Mouse (Mus musculus): Measurements from ENCODE around the gene Smyd1. TPM values are rescaled to one million over a fixed set of nuclear protein-coding genes. Genes with fewer than 3 reads are reported as not detected.

The Smyd1 gene
- total and polyA plus RNA-seq, 3 experiments = 0.08 to 0.37 (median 0.08) TPM

GRCm38 (mm10) chr6:71271057-71271388, 51.0 kb downstream of the Smyd1 start:
- Histone ChIP-seq H3K9me3 (replicated peaks; ENCODE audit: low read length) (no peaks in the 10 kb centered on the region), H3K27ac (ENCODE audit: insufficient read depth, low read depth) (peak overlapping the region; percentile 74), H3K79me2 (replicated peaks; ENCODE audit: control insufficient read depth, extremely low read depth, insufficient read depth, poor library complexity, severe bottlenecking) (peaks cover 13% of the 10 kb centered on the region), H3K4me3 (replicated peaks in 1 of 3; ENCODE audit: low read depth in 2 of 3, low read length in 2 of 3, poor library complexity in 1 of 3) (peak overlapping the region; percentile 62 to 99 (median 73)), H3K36me3 (replicated peaks in 1 of 2; ENCODE audit: control insufficient read depth in 1 of 2, insufficient read depth in 1 of 2, low read length in 1 of 2) (peaks cover 0 to 3% of the 10 kb centered on the region in 2 experiments), H3K4me2 (ENCODE audit: insufficient read depth, low read depth, poor library complexity, severe bottlenecking) (peak overlapping the region; percentile 87), H3K4me1 (ENCODE audit: control insufficient read depth in 1 of 2, insufficient read depth in 2 of 2) (peaks cover 3 to 27% of the 10 kb centered on the region in 2 experiments; a peak in 3 of 4 replicates), H3K27me3 (replicated peaks) (no peaks in the 10 kb centered on the region), H3K9ac (ENCODE audit: insufficient read depth, low read depth) (peak overlapping the region; percentile 70)
- no peak for DNase-seq (ENCODE audit: extremely low read depth)
- in situ Hi-C loops (cut with MboI; ENCODE audit: low pct_ligation_motif_present, low pct_unique_long_range_greater_than_20kb, low sequenced_read_pairs) (no loop called here), dilution Hi-C loops (cut with MboI; ENCODE audit: extremely low pct_ligation_motif_present, extremely low pct_unique_long_range_greater_than_20kb, low sequenced_read_pairs) (no loop called here)
- no peak for TF ChIP-seq E2F4 (IDR thresholded peaks at IDR 0.05; ENCODE audit: insufficient replicate concordance, low read depth, low read length)
- 0 out of 2 replicates have a peak, but pooled peaks have one; percentile 21 for TF ChIP-seq NELFE (IDR thresholded peaks at IDR 0.05; ENCODE audit: low read depth, low read length)

GRCm38 (mm10) chr6:71270301-71271056, 51.6 kb downstream of the Smyd1 start:
- Histone ChIP-seq H3K4me2 (ENCODE audit: insufficient read depth, low read depth, poor library complexity, severe bottlenecking) (peak overlapping the region; percentile 87), H3K9ac (ENCODE audit: insufficient read depth, low read depth) (peak overlapping the region; percentile 70), H3K36me3 (replicated peaks in 1 of 2; ENCODE audit: control insufficient read depth in 1 of 2, insufficient read depth in 1 of 2, low read length in 1 of 2) (peaks cover 0 to 3% of the 10 kb centered on the region in 2 experiments), H3K4me3 (replicated peaks in 1 of 3; ENCODE audit: low read depth in 2 of 3, low read length in 2 of 3, poor library complexity in 1 of 3) (peak overlapping the region; percentile 62 to 99 (median 73)), H3K9me3 (replicated peaks; ENCODE audit: low read length) (no peaks in the 10 kb centered on the region), H3K4me1 (ENCODE audit: control insufficient read depth in 1 of 2, insufficient read depth in 2 of 2) (peaks cover 3 to 27% of the 10 kb centered on the region in 2 experiments; a peak in 3 of 4 replicates), H3K79me2 (replicated peaks; ENCODE audit: control insufficient read depth, extremely low read depth, insufficient read depth, poor library complexity, severe bottlenecking) (peaks cover 13% of the 10 kb centered on the region), H3K27me3 (replicated peaks) (no peaks in the 10 kb centered on the region), H3K27ac (ENCODE audit: insufficient read depth, low read depth) (peak overlapping the region; percentile 74)
- DNase-seq (ENCODE audit: extremely low read depth) = peak; percentile 85
- dilution Hi-C loops (cut with MboI; ENCODE audit: extremely low pct_ligation_motif_present, extremely low pct_unique_long_range_greater_than_20kb, low sequenced_read_pairs) = no loop called here
- in situ Hi-C loops (cut with MboI; ENCODE audit: low pct_ligation_motif_present, low pct_unique_long_range_greater_than_20kb, low sequenced_read_pairs) = no loop called here
- no peak for TF ChIP-seq KAT2A (IDR thresholded peaks at IDR 0.05; ENCODE audit: insufficient replicate concordance, low read length)
- TF ChIP-seq ZC3H11A (IDR thresholded peaks at IDR 0.05; ENCODE audit: low read depth, low read length) = no peak
- no peak for TF ChIP-seq ZKSCAN1 (IDR thresholded peaks at IDR 0.05; ENCODE audit: borderline replicate concordance, low read depth, low read length)
- no peak for TF ChIP-seq ZNF384 (IDR thresholded peaks at IDR 0.05; ENCODE audit: low read depth, low read length)
- TF ChIP-seq CHD1 (IDR thresholded peaks at IDR 0.05; ENCODE audit: low read depth, low read length) = no peak; the same call in 1 of the 2 replicates
- no peak for TF ChIP-seq NRF1 (IDR thresholded peaks at IDR 0.05; ENCODE audit: low read depth, low read length)
- TF ChIP-seq BHLHE40 (IDR thresholded peaks at IDR 0.05; ENCODE audit: low read depth, low read length) = peak; percentile 98
- TF ChIP-seq CTCF (conservative IDR thresholded peaks at IDR 0.05 in 1 of 2, IDR thresholded peaks at IDR 0.05 in 1 of 2; ENCODE audit: low read depth in 2 of 2, low read length in 2 of 2) = no peak
- no peak for TF ChIP-seq MAFK (IDR thresholded peaks at IDR 0.05; ENCODE audit: insufficient replicate concordance, low read length)
- peak; percentile 55; the same call in 1 of the 2 replicates for TF ChIP-seq ZMIZ1 (IDR thresholded peaks at IDR 0.05; ENCODE audit: low read depth, low read length)
- peak; percentile 89 for TF ChIP-seq MAX (IDR thresholded peaks at IDR 0.05; ENCODE audit: low read length)
- TF ChIP-seq MYC (IDR thresholded peaks at IDR 0.05; ENCODE audit: low read depth, low read length) = peak; percentile 83; the same call in 1 of the 2 replicates
- peak; percentile 70 for TF ChIP-seq ELF1 (IDR thresholded peaks at IDR 0.05; ENCODE audit: low read depth, low read length)
- TF ChIP-seq JUND (conservative IDR thresholded peaks at IDR 0.05; ENCODE audit: low read depth, low read length) = no peak
- no peak; the same call in 1 of the 2 replicates for TF ChIP-seq ETS1 (conservative IDR thresholded peaks at IDR 0.05; ENCODE audit: low read depth, low read length)
- TF ChIP-seq RCOR1 (conservative IDR thresholded peaks at IDR 0.05; ENCODE audit: low read depth, low read length) = no peak
- peak; percentile 76 for TF ChIP-seq IRF4 (IDR thresholded peaks at IDR 0.05; ENCODE audit: low read depth, low read length)
- TF ChIP-seq HCFC1 (IDR thresholded peaks at IDR 0.05; ENCODE audit: low read depth, low read length) = peak; percentile 41; the same call in 1 of the 2 replicates
- no peak for TF ChIP-seq GABPA (IDR thresholded peaks at IDR 0.05; ENCODE audit: insufficient replicate concordance, low read depth, low read length)
- TF ChIP-seq SIN3A (IDR thresholded peaks at IDR 0.05; ENCODE audit: low read length) = no peak; the same call in none of the 2 replicates
- TF ChIP-seq USF1 (IDR thresholded peaks at IDR 0.05; ENCODE audit: low read depth, low read length) = peak; percentile 35
- TF ChIP-seq SMC3 (IDR thresholded peaks at IDR 0.05; ENCODE audit: low read depth, low read length) = no peak
- peak; percentile 67 for TF ChIP-seq TCF12 (IDR thresholded peaks at IDR 0.05; ENCODE audit: low read depth, low read length)
- no peak for TF ChIP-seq JUN (IDR thresholded peaks at IDR 0.05; ENCODE audit: insufficient read depth, low read depth, low read length)
- TF ChIP-seq CHD2 (IDR thresholded peaks at IDR 0.05; ENCODE audit: low read length) = 0 out of 2 replicates have a peak, but pooled peaks have one; percentile 30
- peak; percentile 99 for TF ChIP-seq MAZ (IDR thresholded peaks at IDR 0.05; ENCODE audit: low read depth, low read length)
- TF ChIP-seq POLR2A (IDR thresholded peaks at IDR 0.05; ENCODE audit: low read depth, low read length) = peak; percentile 75
- peak; percentile 85 for TF ChIP-seq MXI1 (IDR thresholded peaks at IDR 0.05; ENCODE audit: low read depth, low read length)
- no peak for TF ChIP-seq E2F4 (IDR thresholded peaks at IDR 0.05; ENCODE audit: insufficient replicate concordance, low read depth, low read length)
- no peak for TF ChIP-seq EP300 (IDR thresholded peaks at IDR 0.05; ENCODE audit: low read length)
